In genomic region chr12:54316980-54317471, GRCm38 (mm10) we compare ENCODE assay signal across 8 mouse cellular contexts.
DNase-seq lines count a peak whose midpoint lies in the region; ATAC-seq lines count a peak whose summit lies in the region.

No protein-coding gene starts in this region.

- H3K36me3 ChIP-seq in forebrain, embryonic 14.5 days (ENCODE audit: control insufficient read depth, insufficient read depth, low read length): no peaks in the 10 kb centered on the region
- no peaks in the 10 kb centered on the region for H3K36me3 ChIP-seq in limb, embryonic 10.5 days
- H3K36me3 ChIP-seq in neural tube, embryonic 11.5 days (ENCODE audit: control insufficient read depth, insufficient read depth, low read length): no peaks in the 10 kb centered on the region

- intact Hi-C loops in gastrocnemius, postnatal 14 days (cut with DNase I; ENCODE audit: low total_unique reads): no loop called here

- DNase-seq in testis, postnatal 14 days (ENCODE audit: low spot score): peak; percentile 17
- no peak for DNase-seq in testis, postnatal 10 days (ENCODE audit: low spot score)
- DNase-seq in forebrain, embryonic 14.5 days (ENCODE audit: low spot score): no peak
- DNase-seq in limb, embryonic 10.5 days (ENCODE audit: low spot score): peak; percentile 66
- DNase-seq in neural tube, embryonic 11.5 days (ENCODE audit: low spot score): peak; percentile 53
- DNase-seq in left cerebral cortex, adult 9 months (ENCODE audit: low spot score in 2 of 2): no peak
- DNase-seq in gastrocnemius, postnatal 14 days: no peak
- no peak for DNase-seq in layer of hippocampus, adult 11-12 months (ENCODE audit: low spot score)

- 0 out of 2 replicates have a peak, but pooled peaks cover 2% of the 10 kb centered on the region for H3K27me3 ChIP-seq in forebrain, embryonic 14.5 days (replicated peaks; ENCODE audit: control insufficient read depth, insufficient read depth, low read length)
- H3K27me3 ChIP-seq in limb, embryonic 10.5 days (ENCODE audit: low read depth, poor library complexity, severe bottlenecking): peaks cover 38% of the 10 kb centered on the region
- H3K27me3 ChIP-seq in neural tube, embryonic 11.5 days (ENCODE audit: control insufficient read depth, insufficient read depth, low read length): no peaks in the 10 kb centered on the region

- no peak overlapping the region for H3K4me3 ChIP-seq in forebrain, embryonic 14.5 days (ENCODE audit: low read depth, low read length)
- H3K4me3 ChIP-seq in limb, embryonic 10.5 days: peak overlapping the region; percentile 44
- no peak overlapping the region for H3K4me3 ChIP-seq in neural tube, embryonic 11.5 days (ENCODE audit: low read depth, low read length)

- no peak overlapping the region for H3K9ac ChIP-seq in forebrain, embryonic 14.5 days (ENCODE audit: low read length)
- H3K9ac ChIP-seq in neural tube, embryonic 11.5 days (ENCODE audit: low read length): no peak overlapping the region

- 5% methylated on average over 16 of the region's 16 CpGs for WGBS in forebrain, embryonic 14.5 days
- WGBS in limb, embryonic 10.5 days: 1% methylated on average over 16 of the region's 16 CpGs
- WGBS in neural tube, embryonic 11.5 days: 2% methylated on average over 16 of the region's 16 CpGs

- peaks cover 16% of the 10 kb centered on the region for H3K4me1 ChIP-seq in forebrain, embryonic 14.5 days (ENCODE audit: control insufficient read depth, insufficient read depth, low read length)
- H3K4me1 ChIP-seq in limb, embryonic 10.5 days: peaks cover 23% of the 10 kb centered on the region
- peaks cover 14% of the 10 kb centered on the region for H3K4me1 ChIP-seq in neural tube, embryonic 11.5 days (ENCODE audit: control insufficient read depth, insufficient read depth, low read length)

- peak overlapping the region; percentile 25; the same call in 1 of the 2 replicates for H3K4me2 ChIP-seq in forebrain, embryonic 14.5 days (ENCODE audit: low read length)
- peak overlapping the region; percentile 22 for H3K4me2 ChIP-seq in neural tube, embryonic 11.5 days (ENCODE audit: low read depth)

- H3K27ac ChIP-seq in forebrain, embryonic 14.5 days (ENCODE audit: low read depth, low read length): no peak overlapping the region
- H3K27ac ChIP-seq in limb, embryonic 10.5 days: peak overlapping the region; percentile 68
- no peak overlapping the region for H3K27ac ChIP-seq in neural tube, embryonic 11.5 days (ENCODE audit: low read depth, low read length)

- ATAC-seq in forebrain, embryonic 14.5 days: 0 out of 2 replicates have a peak, but pooled peaks have one; percentile 31
- ATAC-seq in neural tube, embryonic 11.5 days (ENCODE audit: insufficient read depth, low FRiP score, low TSS enrichment): no peak; the same call in 1 of the 2 replicates

- no peaks in the 10 kb centered on the region for H3K9me3 ChIP-seq in forebrain, embryonic 14.5 days (replicated peaks; ENCODE audit: control insufficient read depth, low read length)
- H3K9me3 ChIP-seq in limb, embryonic 10.5 days (replicated peaks): no peaks in the 10 kb centered on the region; the same call in 1 of the 2 replicates
- H3K9me3 ChIP-seq in neural tube, embryonic 11.5 days (ENCODE audit: control insufficient read depth, low read length): no peaks in the 10 kb centered on the region

Comparison
In these comparisons a context has a peak if more than half of its experiments do, and no peak if none do; other contexts are left out.
1. DNase-seq: peak in testis, postnatal 14 days (single experiment), limb, embryonic 10.5 days (single experiment) and neural tube, embryonic 11.5 days (single experiment); none in testis, postnatal 10 days (single experiment), forebrain, embryonic 14.5 days (single experiment), left cerebral cortex, adult 9 months (0 of 2), gastrocnemius, postnatal 14 days (single experiment) and layer of hippocampus, adult 11-12 months (single experiment).